Mouse (Mus musculus): ENCODE data around the gene Cdkn3. TPM values are rescaled to one million over a fixed set of nuclear protein-coding genes. Genes with fewer than 3 reads are reported as not detected.
"Not testable (repeated sequence)": the region's sequence is repeated elsewhere in the genome, so short reads cannot be mapped to it uniquely, and the experiment has no call there.

The Cdkn3 gene
- polyA plus RNA-seq, 1 experiment = 18.2 TPM

DNA sequence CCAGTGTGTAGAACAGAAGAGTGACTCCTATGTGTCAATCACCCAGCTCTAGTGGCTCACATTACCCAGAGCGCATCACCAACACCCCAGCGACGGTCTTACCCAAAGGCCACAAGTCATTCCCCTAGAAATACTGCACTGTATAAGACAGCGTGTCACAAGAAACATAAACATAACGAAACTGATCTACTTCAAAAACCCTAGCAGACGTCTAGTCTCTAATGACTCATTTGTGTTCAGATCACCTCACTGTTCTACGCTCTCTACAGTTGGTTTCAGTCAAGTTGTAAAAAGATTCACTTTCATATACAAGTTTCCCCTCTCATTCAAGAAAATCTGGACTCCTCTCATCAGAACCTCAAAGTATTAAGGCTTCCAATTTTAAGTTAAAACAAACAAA is 58.4 kb downstream of the Cdkn3 start:
- peaks cover 63% of the 10 kb centered on the region for H3K79me3 ChIP-seq (ENCODE audit: low read depth)
- H3K4me3 ChIP-seq (ENCODE audit: insufficient read depth, poor library complexity, severe bottlenecking) = no peak overlapping the region
- no peaks in the 10 kb centered on the region for H3K27me3 ChIP-seq (ENCODE audit: control insufficient read depth, insufficient read depth, insufficient read length)
- H3ac ChIP-seq (ENCODE audit: control insufficient read depth, insufficient read length, low read depth) = no peak overlapping the region
- peaks cover 30% of the 10 kb centered on the region for H3K36me3 ChIP-seq (ENCODE audit: control insufficient read depth, insufficient read depth)
- no peak for TF ChIP-seq MYOD1 (IDR thresholded peaks at IDR 0.05; ENCODE audit: control insufficient read depth, insufficient read length, low read depth)
- TF ChIP-seq FOSL1 (IDR thresholded peaks at IDR 0.05; ENCODE audit: insufficient read depth, low read length, poor library complexity, severe bottlenecking) = no peak
- TF ChIP-seq MYOG (IDR thresholded peaks at IDR 0.05; ENCODE audit: control insufficient read depth, extremely low read depth, insufficient read length) = no peak
- no peak for TF ChIP-seq USF1 (IDR thresholded peaks at IDR 0.05; ENCODE audit: low read depth)
- TF ChIP-seq MAX (IDR thresholded peaks at IDR 0.05) = no peak
- peaks cover 82% of the 10 kb centered on the region for H3K79me2 ChIP-seq (ENCODE audit: control insufficient read depth, insufficient read depth)

- H3ac ChIP-seq (ENCODE audit: control insufficient read depth, insufficient read length, low read depth); H3K4me3 ChIP-seq (ENCODE audit: insufficient read depth, poor library complexity, severe bottlenecking); H3K27me3 ChIP-seq (ENCODE audit: control insufficient read depth, insufficient read depth, insufficient read length): not testable (repeated sequence)
- peaks cover 58% of the 10 kb centered on the region for H3K79me3 ChIP-seq (ENCODE audit: low read depth)
- peaks cover 70% of the 10 kb centered on the region for H3K79me2 ChIP-seq (ENCODE audit: control insufficient read depth, insufficient read depth)
- H3K36me3 ChIP-seq (ENCODE audit: control insufficient read depth, insufficient read depth) = peaks cover 20% of the 10 kb centered on the region
These were observed 59.6 kb downstream of the Cdkn3 start for GRCm38 (mm10) chr14:46819961-46820360.

Other genes starting within 250 kb of the Cdkn3 start
- 87.1 TPM for gene Cnih1, start 27.9 kb downstream of the Cdkn3 start, polyA plus RNA-seq (2012; fragmentation: generic; extraction: Trizol)
- gene Gmfb, start 61.7 kb downstream of the Cdkn3 start, polyA plus RNA-seq (2012; fragmentation: generic; extraction: Trizol) = 19.4 TPM
- 28.7 TPM for gene Cgrrf1, start 71.6 kb downstream of the Cdkn3 start, polyA plus RNA-seq (2012; fragmentation: generic; extraction: Trizol)
- 9.9 TPM for gene Samd4, start 122.3 kb downstream of the Cdkn3 start, polyA plus RNA-seq (2012; fragmentation: generic; extraction: Trizol)

All from C2C12 (cell line).